Mouse (Mus musculus): ENCODE data around the gene Vmn2r62. TPM values are rescaled to one million over a fixed set of nuclear protein-coding genes. Genes with fewer than 3 reads are reported as not detected.
"Not testable (repeated sequence)": the region's sequence is repeated elsewhere in the genome, so short reads cannot be mapped to it uniquely, and the experiment has no call there.

Gene Vmn2r62
- total RNA-seq (2014; fragmentation: Nextera tagmentation) = not detected in 2 replicates
- total RNA-seq (2017) = not detected in 2 replicates

DNA sequence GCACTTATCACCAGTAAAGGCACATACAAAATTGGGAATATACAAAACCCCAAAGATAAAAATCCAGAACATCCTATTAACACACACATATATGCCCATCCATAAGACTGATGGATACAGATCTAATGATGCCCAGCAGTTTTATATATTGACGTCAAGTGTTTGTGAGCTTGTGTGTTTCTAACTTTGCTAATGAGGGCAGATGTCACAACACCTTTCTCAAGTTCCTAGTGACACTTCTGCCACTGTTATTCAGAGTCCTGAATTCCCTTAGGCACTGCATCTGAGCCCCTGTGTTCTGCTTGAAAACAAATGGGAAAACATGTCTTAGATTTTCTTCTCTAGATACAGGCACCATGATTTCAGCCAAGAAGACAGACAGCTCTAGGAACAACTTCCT, at the start of gene Vmn2r62:
Gene Vmn2r62, minus strand, starts transcription at position 101 of the 400 bp plus-strand sequence.
- not testable (repeated sequence) for ATAC-seq (replicated peaks; ENCODE audit: low FRiP score, low TSS enrichment, poor library complexity, severe bottlenecking)

GRCm38 (mm10) chr7:42838366-42838765, 45.0 kb upstream of the Vmn2r62 start:
- ATAC-seq (replicated peaks; ENCODE audit: low FRiP score, low TSS enrichment, poor library complexity, severe bottlenecking) = not testable (repeated sequence)

DNA sequence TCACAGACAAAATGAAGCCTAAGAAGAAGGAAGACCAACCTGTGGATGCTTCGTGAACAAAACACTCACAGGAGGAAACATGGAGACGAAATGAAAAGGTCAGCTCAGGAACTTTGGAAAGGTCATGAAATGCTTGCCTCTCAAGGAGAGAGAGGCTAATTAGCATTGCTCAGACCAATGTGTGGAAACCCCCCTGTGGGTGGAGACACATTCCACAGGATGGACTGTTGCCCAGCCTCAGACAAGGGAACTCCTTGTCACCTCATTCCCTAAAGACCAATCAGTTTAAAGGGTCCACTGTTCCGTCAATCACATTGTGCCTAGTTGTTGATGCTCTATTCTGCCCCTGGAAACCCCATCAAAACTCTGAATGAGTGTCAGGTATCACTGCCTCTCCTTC, 38.9 kb upstream of the Vmn2r62 start:
- no peak for ATAC-seq (replicated peaks; ENCODE audit: low FRiP score, low TSS enrichment, poor library complexity, severe bottlenecking)

DNA sequence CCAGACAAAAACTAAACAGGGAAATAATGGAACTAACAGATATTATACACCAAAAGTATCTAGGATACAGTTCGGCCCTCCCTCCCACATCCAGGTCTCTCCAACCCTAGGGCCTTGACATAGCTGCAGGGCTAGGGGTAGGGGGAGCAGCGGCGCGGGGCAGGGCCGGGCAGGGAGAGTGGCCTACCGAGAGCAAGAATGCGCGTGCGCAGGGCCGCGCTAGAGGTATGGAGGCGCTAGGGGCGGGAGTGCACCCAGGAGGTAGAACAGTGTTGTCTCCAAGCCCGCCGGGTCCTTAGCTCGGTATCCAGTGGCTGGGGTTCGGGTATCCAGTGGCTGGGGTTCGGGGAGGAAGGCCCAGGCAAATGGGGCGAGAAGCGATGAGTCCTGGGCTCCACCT, 43.5 kb downstream of the Vmn2r62 start:
- no peak for ATAC-seq (replicated peaks; ENCODE audit: low FRiP score, low TSS enrichment, poor library complexity, severe bottlenecking)

GRCm38 (mm10) chr7:42738536-42739210, 54.7 kb downstream of the Vmn2r62 start:
- ATAC-seq (replicated peaks; ENCODE audit: low FRiP score, low TSS enrichment, poor library complexity, severe bottlenecking) = no peak

DNA sequence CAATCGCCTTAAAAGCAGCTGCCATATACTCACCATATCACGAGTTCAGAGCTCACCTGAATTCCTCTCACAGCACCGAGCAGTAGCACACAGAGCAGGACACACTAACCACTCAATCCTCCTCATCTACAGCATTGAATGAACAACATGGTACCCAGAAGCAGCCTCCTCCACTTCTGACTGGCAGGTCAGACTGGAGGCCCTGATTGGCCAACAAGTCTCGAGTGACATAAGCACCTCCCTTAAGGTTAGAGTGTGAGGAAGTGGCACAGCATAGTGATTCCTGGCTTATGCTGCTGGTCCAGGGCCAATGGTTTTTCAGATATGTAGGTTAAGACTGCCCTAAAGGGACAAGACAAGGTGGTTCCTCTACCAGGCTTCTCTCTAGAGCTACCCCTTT, 66.4 kb downstream of the Vmn2r62 start, which contains the start of gene Gm17067:
Gene Gm17067, minus strand, starts transcription at position 101 of the 400 bp plus-strand sequence.
- ATAC-seq (replicated peaks; ENCODE audit: low FRiP score, low TSS enrichment, poor library complexity, severe bottlenecking) = not testable (repeated sequence)

Other genes with a start within 250 kb of the Vmn2r62 start
- gene Gm21028, start 214.9 kb downstream of the Vmn2r62 start, total RNA-seq (2014; fragmentation: Nextera tagmentation) = not detected in 2 replicates
- not detected in 2 replicates for gene Gm21028, start 214.9 kb downstream of the Vmn2r62 start, total RNA-seq (2017)
- 1.8 and 3.2 TPM in 2 replicates for gene Zfp977, start 201.0 kb downstream of the Vmn2r62 start, total RNA-seq (2014; fragmentation: Nextera tagmentation)
- 2.1 TPM in 1 of 2 replicates, not detected in the other for gene Zfp977, start 201.0 kb downstream of the Vmn2r62 start, total RNA-seq (2017)
- gene Zfp976, start 150.9 kb downstream of the Vmn2r62 start, total RNA-seq (2014; fragmentation: Nextera tagmentation) = 8.8 and 11.2 TPM in 2 replicates
- 3.0 and 9.3 TPM in 2 replicates for gene Zfp976, start 150.9 kb downstream of the Vmn2r62 start, total RNA-seq (2017)
- gene Zfp975, start 100.8 kb downstream of the Vmn2r62 start, total RNA-seq (2014; fragmentation: Nextera tagmentation) = 6.7 and 6.9 TPM in 2 replicates
- gene Zfp975, start 100.8 kb downstream of the Vmn2r62 start, total RNA-seq (2017) = 1.6 and 5.6 TPM in 2 replicates
- not detected in 2 replicates for gene Gm17067, start 66.5 kb downstream of the Vmn2r62 start, total RNA-seq (2014; fragmentation: Nextera tagmentation)
- gene Gm17067, start 66.5 kb downstream of the Vmn2r62 start, total RNA-seq (2017) = not detected in 2 replicates
- not detected in 2 replicates for gene Gm2381, start 73.7 kb upstream of the Vmn2r62 start, total RNA-seq (2014; fragmentation: Nextera tagmentation)
- gene Gm2381, start 73.7 kb upstream of the Vmn2r62 start, total RNA-seq (2017) = not detected in 2 replicates
- not detected in 2 replicates for gene Vmn2r63, start 140.3 kb upstream of the Vmn2r62 start, total RNA-seq (2014; fragmentation: Nextera tagmentation)
- not detected in 2 replicates for gene Vmn2r63, start 140.3 kb upstream of the Vmn2r62 start, total RNA-seq (2017)
- gene Gm9268, start 225.2 kb upstream of the Vmn2r62 start, total RNA-seq (2014; fragmentation: Nextera tagmentation) = not detected in 2 replicates
- gene Gm9268, start 225.2 kb upstream of the Vmn2r62 start, total RNA-seq (2017) = not detected in 2 replicates